Mouse (Mus musculus) heart, adult 2 months (tissue): ENCODE measurements at regions not wholly inside any gene's neighbourhood (a gene's known extent, or its start where the extent isn't known, plus 50 kb on each side); places are given as distances from the start of the nearest gene placed in this dataset.

Experiments
- CTCF ChIP-seq: fragments of 200-600 bp; IDR thresholded peaks from 2 replicates; pipeline ENCODE4 v1.8.1; 2022; ENCODE audit warnings: antibody characterized with exemption, mild to moderate bottlenecking, moderate library complexity
- EP300 ChIP-seq: fragments of 200-500 bp; IDR thresholded peaks from 2 replicates; pipeline ENCODE4 v1.6.1; 2011; ENCODE audit warnings: low read depth, low read length, control low read depth; ENCODE audit not compliant: insufficient read depth
- POLR2A ChIP-seq: fragments of 200-500 bp; IDR thresholded peaks from 2 replicates; pipeline ENCODE4 v1.6.1; 2011; ENCODE audit warnings: mild to moderate bottlenecking, low read depth, low read length, control low read depth; ENCODE audit not compliant: insufficient read depth

DNA sequence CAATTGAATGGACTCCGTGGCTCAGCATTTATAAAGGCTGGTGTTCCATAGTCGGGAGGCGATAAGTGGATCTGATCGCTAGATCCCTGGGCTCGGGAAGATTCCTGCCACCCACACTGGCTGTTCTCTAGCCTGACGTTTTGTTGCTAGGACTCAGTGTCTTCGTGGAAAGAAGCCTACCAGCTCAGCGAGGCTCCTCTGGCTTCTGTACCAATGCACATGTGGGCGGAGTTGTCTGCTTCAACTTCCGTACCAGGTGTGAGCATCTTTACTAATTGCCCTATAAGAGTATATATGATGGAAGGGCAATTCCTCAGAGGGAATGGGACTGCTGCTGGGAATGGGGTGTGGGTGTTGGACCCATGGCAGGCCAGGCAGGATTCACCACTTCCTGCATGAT is 121.1 kb downstream of the Ppp4r2 start:
- TF ChIP-seq POLR2A = no peak
- TF ChIP-seq CTCF = no peak
- no peak for TF ChIP-seq EP300
